Mouse (Mus musculus) layer of hippocampus, postnatal 14 days (tissue): ENCODE measurements at regions not wholly inside any gene's neighbourhood (a gene's known extent, or its start where the extent isn't known, plus 50 kb on each side); places are given as distances from the start of the nearest gene placed in this dataset.

Experiments
- DNase-seq, 2 experiments: peaks; one replicate each; pipeline ENCODE4 v3.0.0; 2021 to 2022; ENCODE audit warnings: low spot score in 2 of 2, mixed read lengths in 1 of 2

- no peak for DNase-seq
Observed at GRCm38 (mm10) chr6:9335719-9336118, 387.5 kb downstream of the Nxph1 start.

GRCm38 (mm10) chr6:9384261-9384660, 436.0 kb downstream of the Nxph1 start:
- no peak for DNase-seq

GRCm38 (mm10) chr6:9398001-9398400, 449.8 kb downstream of the Nxph1 start:
- no peak for DNase-seq

- DNase-seq: peak in 1 of 2 experiments; percentile 10
Observed at GRCm38 (mm10) chr6:9406016-9406415, 457.8 kb downstream of the Nxph1 start.
